Mouse (Mus musculus) 3134 (cell line): ENCODE data around the gene Ptf1a.

ENCODE experiments used
- DNase-seq: peaks from one replicate; pipeline ENCODE4 v3.0.0-alpha.2; 2011; ENCODE audit warnings: low spot score; ENCODE audit not compliant: insufficient read length; ENCODE audit errors: extremely low read depth

Gene Ptf1a

GRCm38 (mm10) chr2:19452531-19453055, 7.1 kb downstream of the Ptf1a start:
- DNase-seq, result no peak

- no peak for DNase-seq
Measured at GRCm38 (mm10) chr2:19455228-19455627, 9.8 kb downstream of the Ptf1a start.

GRCm38 (mm10) chr2:19455857-19456482, 10.5 kb downstream of the Ptf1a start:
- DNase-seq, result no peak

GRCm38 (mm10) chr2:19458785-19459184, 13.3 kb downstream of the Ptf1a start:
- DNase-seq, result no peak

- no peak for DNase-seq
Measured at GRCm38 (mm10) chr2:19461940-19462339, 16.5 kb downstream of the Ptf1a start.

GRCm38 (mm10) chr2:19490262-19490661, 44.8 kb downstream of the Ptf1a start:
- no peak for DNase-seq
